ENCODE assay signal across 17 mouse cellular contexts in the genomic region with DNA sequence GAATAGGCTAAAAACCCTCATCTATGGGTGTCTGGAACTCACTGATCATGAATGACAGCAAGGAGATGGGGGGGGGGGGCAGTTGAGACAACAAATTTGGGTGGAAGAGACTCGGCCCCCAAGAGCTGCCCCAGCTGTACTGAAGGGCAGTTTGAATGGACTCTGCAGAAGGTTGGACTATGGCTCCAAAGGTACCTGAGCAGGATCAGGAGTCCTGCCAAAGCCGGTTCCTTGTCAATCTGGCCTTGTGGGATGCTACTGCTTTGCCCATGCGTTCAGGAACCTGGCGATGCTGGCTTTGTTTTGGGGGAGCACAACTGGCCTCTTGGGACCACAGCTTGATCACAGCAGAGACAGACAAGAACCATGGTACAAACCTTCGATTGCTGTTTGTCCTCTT.
"Had no signal": no experiment of that assay in that cellular context is flagged by ENCODE, and none has a peak within 500 bp of the region (broad histone marks: within the 10 kb centered on the region; RNA-seq: fewer than 3 reads in every experiment).

No protein-coding gene starts in this region.

- H3K4me1 ChIP-seq: neural tube, embryonic 12.5 days; neural tube, embryonic 13.5 days; neural tube, embryonic 15.5 days; stomach, embryonic 15.5 days had no signal

- H3K4me3 ChIP-seq: neural tube, embryonic 12.5 days; neural tube, embryonic 13.5 days; neural tube, embryonic 15.5 days; stomach, embryonic 15.5 days had no signal

- H3K9me3 ChIP-seq: neural tube, embryonic 12.5 days; neural tube, embryonic 13.5 days; neural tube, embryonic 15.5 days; stomach, embryonic 15.5 days had no signal

- H3K36me3 ChIP-seq: neural tube, embryonic 12.5 days; neural tube, embryonic 13.5 days; neural tube, embryonic 15.5 days; stomach, embryonic 15.5 days had no signal

- DNase-seq: retina, postnatal 1 day; right cerebral cortex, adult 18-20 months; right cerebral cortex, postnatal 14 days; right cerebral cortex, postnatal 25 days; right cerebral cortex, postnatal 4 days; spleen, adult 18-20 months; thymus, adult 18-20 months; thymus, adult 2 months; thymus, postnatal 14 days; thymus, postnatal 25 days; thymus, postnatal 36 days; thymus, postnatal 4 days had no signal

- H3K4me2 ChIP-seq: neural tube, embryonic 12.5 days; neural tube, embryonic 13.5 days; neural tube, embryonic 15.5 days; stomach, embryonic 15.5 days had no signal

- H3K9ac ChIP-seq: neural tube, embryonic 12.5 days; neural tube, embryonic 13.5 days; neural tube, embryonic 15.5 days; stomach, embryonic 15.5 days had no signal

- H3K27me3 ChIP-seq: neural tube, embryonic 12.5 days; neural tube, embryonic 13.5 days; neural tube, embryonic 15.5 days; stomach, embryonic 15.5 days had no signal

- H3K27ac ChIP-seq: neural tube, embryonic 12.5 days; neural tube, embryonic 13.5 days; neural tube, embryonic 15.5 days; stomach, embryonic 15.5 days; stomach, postnatal 0 days had no signal
